Mouse (Mus musculus) embryo, embryonic 9.5 days (tissue): Measurements from ENCODE around the gene Rhog.

Experiments used
- DNase-seq: peaks from one replicate; pipeline ENCODE4 v3.0.0-alpha.2; 2017; ENCODE audit errors: extremely low spot score

Gene Rhog

GRCm38 (mm10) chr7:102250631-102251214, 5.1 kb downstream of the Rhog start:
- peak; percentile 89 for DNase-seq

- peak; percentile 82 for DNase-seq
Observed at GRCm38 (mm10) chr7:102249896-102250630, 5.8 kb downstream of the Rhog start.

GRCm38 (mm10) chr7:102249531-102249895, 6.3 kb downstream of the Rhog start:
- no peak for DNase-seq

GRCm38 (mm10) chr7:102248691-102249404, 7.0 kb downstream of the Rhog start:
- no peak for DNase-seq

- DNase-seq, result no peak
Observed at GRCm38 (mm10) chr7:102246956-102247797, 8.7 kb downstream of the Rhog start.

- no peak for DNase-seq
Observed at GRCm38 (mm10) chr7:102246265-102246664, 9.6 kb downstream of the Rhog start.

- DNase-seq, result no peak
Observed at GRCm38 (mm10) chr7:102245775-102246174, 10.1 kb downstream of the Rhog start.

GRCm38 (mm10) chr7:102244782-102245535, 10.9 kb downstream of the Rhog start:
- no peak for DNase-seq

- no peak for DNase-seq
Observed at GRCm38 (mm10) chr7:102243870-102244269, 12.0 kb downstream of the Rhog start.

GRCm38 (mm10) chr7:102242917-102243316, 12.9 kb downstream of the Rhog start:
- no peak for DNase-seq

- DNase-seq, result no peak
Observed at GRCm38 (mm10) chr7:102242371-102242770, 13.5 kb downstream of the Rhog start.

GRCm38 (mm10) chr7:102239591-102239990, 16.3 kb downstream of the Rhog start:
- DNase-seq, result no peak

- no peak for DNase-seq
Observed at GRCm38 (mm10) chr7:102238686-102239286, 17.1 kb downstream of the Rhog start.

- no peak for DNase-seq
Observed at GRCm38 (mm10) chr7:102233059-102233458, 22.8 kb downstream of the Rhog start.

GRCm38 (mm10) chr7:102229814-102230213, 26.0 kb downstream of the Rhog start:
- no peak for DNase-seq

GRCm38 (mm10) chr7:102228049-102228670, 27.7 kb downstream of the Rhog start:
- no peak for DNase-seq

- DNase-seq, result no peak
Observed at GRCm38 (mm10) chr7:102226051-102226450, 29.8 kb downstream of the Rhog start.

GRCm38 (mm10) chr7:102223883-102224738, 31.7 kb downstream of the Rhog start:
- no peak for DNase-seq

- DNase-seq, result peak; percentile 77
Observed at GRCm38 (mm10) chr7:102222830-102223556, 32.9 kb downstream of the Rhog start.
